Mouse (Mus musculus) thymus, adult 2 months (tissue): Measurements from ENCODE around the gene Alg12.

Experiments
- CTCF ChIP-seq: fragments of 200-500 bp; IDR thresholded peaks from 2 replicates; pipeline ENCODE4 v1.5.1; 2012; ENCODE audit warnings: mild to moderate bottlenecking, control low read depth, low read length, moderate library complexity, borderline replicate concordance; ENCODE audit not compliant: control insufficient read depth, poor library complexity, insufficient read depth; ENCODE audit errors: extremely low read depth
- POLR2A ChIP-seq: fragments of 200-500 bp; IDR thresholded peaks from 2 replicates; pipeline ENCODE4 v1.6.1; 2012; ENCODE audit warnings: mild to moderate bottlenecking, low read length, control low read depth, moderate library complexity; ENCODE audit not compliant: control insufficient read depth, poor library complexity, insufficient read depth; ENCODE audit errors: extremely low read depth

- TF ChIP-seq CTCF, result no peak
- no peak for TF ChIP-seq POLR2A
Observed at GRCm38 (mm10) chr15:88821403-88821802, 2.3 kb upstream of the Alg12 start.
